Mouse (Mus musculus) brain, embryonic 14.5 days (tissue): ENCODE measurements around the gene Sprr4. TPM values are rescaled to one million over a fixed set of nuclear protein-coding genes. Genes with fewer than 3 reads are reported as not detected.
"Not testable (repeated sequence)": the region's sequence is repeated elsewhere in the genome, so short reads cannot be mapped to it uniquely, and the experiment has no call there.

Source experiments
- DNase-seq: peaks from one replicate; pipeline ENCODE4 v3.0.0-alpha.2; 2011; ENCODE audit warnings: low read depth
- CTCF ChIP-seq: fragments of 200-500 bp; IDR thresholded peaks from 2 replicates; pipeline ENCODE4 v1.5.1; 2012; ENCODE audit warnings: inconsistent platforms, mild to moderate bottlenecking, moderate library complexity, borderline replicate concordance; ENCODE audit not compliant: insufficient read depth, insufficient read length; ENCODE audit errors: extremely low read depth
- POLR2A ChIP-seq: fragments of 200-500 bp; IDR thresholded peaks from 2 replicates; pipeline ENCODE4 v1.6.1; 2012; ENCODE audit warnings: mild to moderate bottlenecking, inconsistent platforms, borderline replicate concordance; ENCODE audit not compliant: poor library complexity, insufficient read depth, insufficient read length, severe bottlenecking; ENCODE audit errors: extremely low read depth
- polyA plus RNA-seq: library from polyadenylated mRNA; depleted of rRNA; stranded (reverse); fragments of >200 nt; gene quantifications from 2 replicates; pipeline ENCODE4 v1.2.3, GENCODE M21; 2012; rRNA removed

Gene Sprr4
- not detected in 2 replicates for polyA plus RNA-seq

DNA sequence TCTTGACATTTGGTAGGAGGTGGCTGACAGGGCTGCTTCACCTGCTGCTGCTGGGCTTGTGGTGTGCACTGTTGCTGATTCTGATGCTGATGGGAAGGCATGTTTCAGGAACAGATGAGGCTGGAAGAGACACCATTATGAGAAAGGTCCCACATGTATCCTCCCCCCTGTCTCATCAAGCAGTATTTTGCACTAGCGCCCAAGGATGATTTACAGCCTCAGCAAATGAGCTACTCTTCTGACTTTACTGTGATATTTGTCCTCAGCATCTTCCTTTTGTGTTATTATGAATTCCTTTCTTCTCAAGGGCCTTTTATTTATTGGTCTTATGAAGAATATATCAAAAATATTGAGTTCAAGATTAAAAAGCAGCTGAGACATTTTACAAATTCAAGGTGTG, at the start of gene Sprr4:
TSS of gene Sprr4 (minus strand) at position 101 of the 400 bp plus-strand sequence.
- no peak for DNase-seq
- no peak for TF ChIP-seq POLR2A
- TF ChIP-seq CTCF = no peak

DNA sequence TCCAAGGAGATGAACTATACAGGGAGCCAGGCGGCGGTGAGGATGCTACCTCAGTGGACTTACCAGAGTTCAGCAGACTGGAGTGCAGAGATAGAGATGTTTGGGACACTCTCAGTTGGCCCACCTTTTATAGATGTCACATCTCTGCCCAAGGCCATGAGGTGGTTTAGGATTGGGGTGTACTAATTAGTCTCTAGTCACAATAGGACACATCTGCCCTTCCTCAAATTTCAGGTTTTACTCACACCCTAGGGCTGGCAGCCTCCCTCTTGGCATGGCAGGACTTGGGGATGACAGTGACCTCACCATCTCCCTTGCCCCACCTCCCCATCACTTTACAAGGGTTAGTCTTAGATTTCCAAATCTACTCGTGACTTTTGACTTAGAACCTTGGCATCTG, 34.1 kb upstream of the Sprr4 start, which contains the start of gene 2310046K23Rik:
TSS of gene 2310046K23Rik (minus strand) at position 101 of the 400 bp plus-strand sequence.
- no peak for DNase-seq
- TF ChIP-seq POLR2A (no peak), CTCF (no peak)

DNA sequence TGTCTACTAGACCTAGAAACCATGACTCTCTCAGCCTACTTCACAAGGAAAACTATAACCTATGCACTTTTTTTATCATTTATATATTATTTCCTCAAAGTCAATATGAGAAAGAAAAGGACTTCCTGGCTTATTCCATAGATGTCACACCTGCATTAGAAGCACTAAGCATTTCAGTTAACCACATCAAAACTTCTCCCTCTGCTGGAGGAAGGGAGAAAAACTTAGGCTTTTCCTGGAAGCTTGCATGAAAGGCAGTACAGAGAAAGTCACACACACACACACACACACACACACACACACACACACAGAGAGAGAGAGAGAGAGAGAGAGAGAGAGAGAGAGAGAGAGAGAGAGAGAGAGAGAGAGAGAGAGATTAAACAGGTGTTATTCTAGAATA, 12.0 kb upstream of the Sprr4 start:
- peak; percentile 10; the same call in 1 of the 2 replicates for TF ChIP-seq CTCF
- no peak for TF ChIP-seq POLR2A
- peak; percentile 42 for DNase-seq

DNA sequence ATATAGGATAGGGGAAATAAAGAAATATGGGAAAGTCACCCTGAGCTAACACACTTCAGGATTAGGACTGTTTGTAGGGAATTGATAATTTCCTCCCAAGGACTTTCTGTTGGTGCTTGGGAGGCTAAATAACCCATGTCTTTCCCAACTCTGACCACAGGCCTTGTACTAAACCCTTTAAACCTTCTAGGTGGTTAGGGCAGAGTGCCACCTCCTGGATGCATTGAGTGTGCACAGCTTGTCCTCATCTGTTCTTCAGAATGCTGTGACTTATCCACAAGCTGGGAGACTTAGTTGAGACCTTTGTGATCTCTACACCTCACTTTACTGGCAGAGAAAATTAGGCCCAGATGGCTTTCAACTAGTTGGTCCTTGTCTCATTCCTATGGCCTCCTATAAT, 10.5 kb upstream of the Sprr4 start:
- DNase-seq = peak; percentile 34
- peak; percentile 36; the same call in 1 of the 2 replicates for TF ChIP-seq CTCF
- no peak for TF ChIP-seq POLR2A

DNA sequence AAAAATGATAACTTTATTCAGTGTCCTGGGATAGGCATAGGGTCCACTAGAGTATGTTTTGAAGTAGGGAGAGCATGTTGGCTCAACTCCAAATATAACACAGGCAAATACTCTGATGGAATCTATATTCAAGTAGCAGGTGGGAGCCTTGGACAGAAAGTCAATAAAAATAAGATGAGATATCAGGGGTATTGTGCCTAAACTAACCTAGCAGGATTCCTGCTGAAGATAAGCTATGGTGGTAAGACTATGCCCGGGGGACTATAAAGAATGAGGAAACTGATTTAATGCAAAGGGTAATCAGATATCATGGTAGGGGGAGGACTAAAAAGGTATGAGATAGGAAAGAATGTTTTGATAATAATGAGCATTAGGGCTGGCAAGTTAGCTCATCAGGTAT, 7.9 kb upstream of the Sprr4 start:
- DNase-seq = no peak
- no peak for TF ChIP-seq CTCF
- no peak for TF ChIP-seq POLR2A

DNA sequence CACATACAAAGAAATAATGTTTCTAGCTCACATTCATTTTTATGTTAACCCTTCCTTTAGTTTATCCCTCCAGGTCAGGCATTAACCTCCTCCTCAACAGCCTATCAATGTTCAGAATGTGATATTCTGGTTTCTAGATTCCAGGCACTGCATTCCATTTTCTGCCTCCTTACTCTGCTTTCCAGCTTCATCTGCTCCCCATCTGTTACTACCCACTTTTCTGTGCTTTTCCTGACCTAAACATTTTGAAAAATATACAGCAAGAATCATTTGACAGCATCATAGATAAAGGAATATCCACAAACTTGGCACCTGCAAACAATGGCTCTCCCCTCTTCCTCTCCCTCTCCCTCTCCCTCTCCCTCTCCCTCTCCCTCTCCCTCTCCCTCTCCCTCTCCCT, 3.2 kb upstream of the Sprr4 start:
- no peak for DNase-seq
- TF ChIP-seq POLR2A = no peak
- no peak for TF ChIP-seq CTCF

DNA sequence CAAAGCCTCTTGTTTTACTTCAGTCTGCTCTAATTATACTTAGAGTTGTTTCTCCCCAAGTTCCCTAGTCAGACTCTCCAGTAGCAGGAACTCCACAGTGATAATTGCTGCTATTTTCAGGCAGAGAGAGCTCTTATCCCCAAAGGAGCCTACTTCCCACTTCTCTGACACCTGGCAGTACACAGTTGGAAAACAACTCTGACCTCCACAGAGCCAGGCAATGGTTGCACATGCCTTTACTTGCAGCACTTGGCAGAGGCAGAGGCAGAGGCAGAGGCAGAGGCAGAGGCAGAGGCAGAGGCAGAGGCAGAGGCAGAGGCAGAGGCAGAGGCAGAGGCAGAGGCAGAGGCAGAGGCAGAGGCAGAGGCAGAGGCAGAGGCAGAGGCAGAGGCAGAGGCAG, 10.0 kb downstream of the Sprr4 start:
- DNase-seq = not testable (repeated sequence)

DNA sequence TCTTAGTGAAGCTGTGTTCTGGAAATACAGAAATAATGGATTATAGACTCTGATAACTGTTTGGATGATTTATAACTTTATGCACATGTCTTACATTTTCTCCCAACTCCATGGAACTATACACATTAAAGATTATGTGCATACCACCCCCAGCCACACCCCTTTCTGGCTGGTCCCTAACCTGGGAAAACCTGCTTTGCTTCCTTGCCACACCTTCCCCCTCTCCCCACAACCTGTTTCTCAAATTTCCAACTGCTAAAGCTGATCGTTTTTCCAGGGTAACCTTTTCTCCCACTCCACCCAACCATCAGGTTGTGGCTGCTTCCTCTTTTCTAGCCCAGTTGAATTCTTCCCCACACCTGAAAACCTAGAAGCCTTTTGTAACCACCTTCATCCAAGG, 14.0 kb downstream of the Sprr4 start:
- DNase-seq = no peak
- TF ChIP-seq CTCF (no peak), POLR2A (no peak)

DNA sequence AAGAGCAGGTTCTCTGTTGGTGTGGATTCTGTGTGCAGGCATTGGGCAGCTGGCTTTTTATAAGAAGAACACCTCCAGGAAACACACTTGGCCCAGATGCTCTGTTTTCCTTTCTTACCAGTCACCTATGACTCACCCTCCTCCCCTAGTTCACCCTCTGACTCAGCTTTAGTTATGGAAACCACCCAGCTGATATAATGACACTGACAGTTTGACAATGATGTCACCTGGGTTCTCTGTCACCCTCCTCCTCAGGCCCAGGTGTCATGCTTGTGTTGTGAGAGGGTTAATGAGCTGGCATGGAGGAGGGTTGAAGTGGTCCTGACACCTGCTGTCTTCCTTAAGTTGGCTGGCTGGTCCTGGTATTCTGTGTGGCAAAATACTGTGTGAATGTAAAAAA, 14.4 kb downstream of the Sprr4 start, which contains the start of gene Sprr1a:
TSS of gene Sprr1a (minus strand) at position 33 of the 400 bp plus-strand sequence.
- TF ChIP-seq CTCF (no peak), POLR2A (no peak)
- no peak for DNase-seq

DNA sequence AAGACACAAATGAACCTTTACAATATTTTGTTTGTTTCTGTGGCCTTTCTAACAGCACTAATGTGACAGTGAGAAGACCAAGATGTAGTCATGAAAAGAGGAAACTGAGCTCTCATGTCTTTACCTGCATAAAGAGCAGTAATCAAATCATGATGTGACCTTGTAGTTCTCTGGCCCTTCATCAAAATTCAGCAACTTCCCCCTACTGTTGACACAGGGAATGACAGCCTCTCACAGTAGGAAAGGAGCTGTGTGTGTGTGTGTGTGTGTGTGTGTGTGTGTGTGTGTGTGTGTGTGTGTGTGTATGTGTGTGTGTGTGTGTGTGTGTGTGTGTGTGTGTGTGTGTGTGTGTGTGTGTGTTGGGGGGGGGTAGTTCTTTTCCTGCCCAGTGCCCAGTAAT, 19.0 kb downstream of the Sprr4 start:
- DNase-seq = not testable (repeated sequence)

DNA sequence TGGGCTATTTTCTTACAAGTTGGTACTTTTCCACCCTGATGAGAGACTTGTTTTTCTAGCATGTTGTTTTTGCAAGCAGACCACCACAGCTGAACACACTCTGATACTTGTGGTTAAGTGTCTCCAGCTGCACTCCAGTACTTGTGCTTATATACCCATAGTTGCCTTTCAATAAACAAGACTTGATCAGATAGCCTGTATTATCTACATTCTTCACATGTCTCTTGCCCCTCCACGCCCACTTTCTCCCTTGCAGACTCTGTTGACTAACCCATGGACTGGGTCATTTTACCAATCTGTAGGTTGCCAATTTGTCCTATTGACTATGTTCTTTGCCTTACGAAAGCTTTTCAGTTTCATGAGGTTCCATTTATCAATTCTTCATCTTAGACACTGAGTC, 30.2 kb downstream of the Sprr4 start:
- TF ChIP-seq CTCF = no peak

DNA sequence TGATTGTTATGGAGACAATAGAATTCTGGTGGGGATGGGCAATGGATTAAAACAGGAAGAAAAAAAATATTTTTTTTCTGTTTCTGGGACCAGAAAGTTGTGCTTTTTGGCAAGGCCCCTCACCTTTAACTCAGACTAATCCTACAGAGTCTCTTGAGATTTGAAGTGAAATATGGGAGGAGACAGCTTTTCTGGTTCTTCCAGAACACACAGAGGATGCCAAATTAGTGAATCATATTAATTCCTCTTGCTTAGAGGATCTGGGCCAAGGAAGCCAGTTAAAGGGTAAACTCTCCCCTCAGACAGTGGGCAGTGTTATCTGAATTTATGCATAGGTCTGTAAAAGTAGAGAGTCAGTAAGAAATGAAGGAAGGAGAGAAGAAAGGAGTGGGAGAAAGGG, 32.9 kb downstream of the Sprr4 start:
- DNase-seq = no peak
- TF ChIP-seq POLR2A (no peak), CTCF (no peak)

More for the DNA sequence above, 30.2 kb downstream of the Sprr4 start:
- no peak for DNase-seq

DNA sequence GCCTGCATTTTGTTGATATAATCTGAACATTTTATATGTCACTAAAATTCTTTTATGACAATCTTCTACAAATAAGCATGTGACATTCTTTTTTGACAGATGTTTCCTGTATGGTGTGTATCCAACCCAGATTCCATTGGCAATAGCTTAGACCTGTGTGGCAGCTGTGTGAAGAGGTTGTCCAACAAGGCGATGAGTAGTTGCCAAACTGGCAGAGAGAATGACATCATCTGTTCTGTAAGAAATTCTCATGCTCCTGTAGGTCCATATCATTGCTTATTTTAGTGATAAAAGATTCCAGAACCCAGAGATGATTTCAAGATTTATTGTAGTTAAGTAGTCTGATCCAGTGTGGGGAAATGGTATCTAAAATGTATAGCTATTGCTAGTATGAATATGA, 33.7 kb downstream of the Sprr4 start:
- TF ChIP-seq POLR2A = no peak
- TF ChIP-seq CTCF = no peak
- no peak for DNase-seq

DNA sequence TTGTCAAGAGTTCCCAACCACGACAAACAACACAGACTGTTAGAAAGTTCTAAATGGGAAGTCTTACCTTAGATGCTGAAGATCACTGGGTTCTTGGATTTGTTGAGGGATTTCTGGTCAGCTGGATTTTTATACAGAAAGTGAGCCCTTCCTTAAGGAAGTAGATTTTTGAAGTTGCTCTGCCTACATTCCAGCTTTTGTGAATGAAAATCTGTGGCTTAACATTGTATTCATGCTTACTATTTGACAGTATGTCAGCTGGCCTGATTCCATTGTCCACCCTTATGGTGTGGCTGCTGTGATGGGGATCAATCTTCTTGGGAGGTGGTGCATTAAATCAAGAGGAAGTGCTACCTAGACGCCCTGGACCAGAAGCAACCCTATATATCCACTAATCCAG, 41.7 kb downstream of the Sprr4 start, which contains the start of gene Sprr3:
TSS of gene Sprr3 (minus strand) at position 101 of the 400 bp plus-strand sequence.
- DNase-seq = no peak
- TF ChIP-seq CTCF (no peak), POLR2A (no peak)
